Mouse (Mus musculus): Measurements from ENCODE around the gene Ubap2.

DNA sequence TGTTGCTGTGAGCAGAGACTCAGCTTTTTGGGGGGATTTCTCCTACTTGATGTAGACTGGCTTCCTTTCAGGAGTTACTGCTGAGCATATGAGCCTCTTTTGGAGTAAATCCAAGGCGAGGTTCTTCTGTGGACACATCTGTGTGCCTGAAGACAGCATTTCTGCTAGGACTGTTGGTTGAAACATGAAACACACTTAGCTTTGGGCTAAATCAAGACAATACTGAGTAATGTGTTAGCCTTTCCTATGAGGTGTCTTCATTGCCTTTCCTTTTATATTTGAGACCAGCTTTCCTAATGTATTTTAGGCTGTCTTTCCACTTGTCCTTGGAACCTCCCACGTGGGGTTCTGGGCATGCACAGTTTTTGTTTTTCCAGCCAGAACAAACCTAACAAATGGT, 100.3 kb downstream of the Ubap2 start:
- TF ChIP-seq CTCF (IDR thresholded peaks at IDR 0.05; ENCODE audit: extremely low read depth, insufficient read length, insufficient replicate concordance, low read depth, low read length): no peak
- no peak for TF ChIP-seq POLR2A (IDR thresholded peaks at IDR 0.05; ENCODE audit: low read depth, low read length)
